Mouse (Mus musculus) bone marrow, adult 2 months (tissue): ENCODE measurements at regions not wholly inside any gene's neighbourhood (a gene's known extent, or its start where the extent isn't known, plus 50 kb on each side); places are given as distances from the start of the nearest gene placed in this dataset.
A peak's percentile ranks its signal among the peaks of the same experiment; 100 is the strongest.

Source experiments
- CTCF ChIP-seq: fragments of 200-500 bp; IDR thresholded peaks from 2 replicates; pipeline ENCODE4 v1.5.1; 2011; ENCODE audit warnings: low read length, control low read depth; ENCODE audit not compliant: control insufficient read depth, insufficient read depth
- POLR2A ChIP-seq: fragments of 200-500 bp; IDR thresholded peaks from 2 replicates; pipeline ENCODE4 v1.6.1; 2011; ENCODE audit warnings: low read depth, mild to moderate bottlenecking, control low read depth, low read length, borderline replicate concordance; ENCODE audit not compliant: control insufficient read depth

DNA sequence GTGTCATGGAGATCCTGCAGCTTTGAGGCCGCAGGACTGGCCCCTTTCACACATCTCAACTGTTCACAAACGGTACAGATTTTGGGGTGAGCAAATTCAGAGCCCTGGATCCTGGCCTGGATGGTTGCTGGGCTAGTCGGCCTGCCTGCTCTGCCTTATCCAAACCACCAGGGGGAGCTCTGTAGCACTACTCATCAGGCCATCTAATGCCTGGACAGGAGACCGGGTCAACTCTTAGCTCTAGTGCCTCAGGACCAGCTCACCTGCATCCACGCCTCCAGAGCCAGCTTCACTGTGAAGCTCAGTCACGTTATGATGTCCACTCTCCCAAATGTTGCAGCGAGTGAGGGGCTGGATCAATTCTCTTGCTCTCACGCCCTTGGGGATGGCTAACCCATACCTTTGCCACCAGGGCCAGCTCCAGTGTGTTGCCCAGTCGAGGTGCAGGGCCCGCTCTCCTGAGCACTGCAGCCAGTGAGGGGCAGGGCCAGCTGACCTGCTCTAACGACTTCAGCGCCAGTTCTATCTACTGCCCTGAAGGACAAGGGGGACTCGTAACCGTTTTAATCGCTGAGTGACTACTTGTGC lies 206.8 kb downstream of the Etnk1 start:
- TF ChIP-seq POLR2A (no peak), CTCF (peak; percentile 80)
